Mouse (Mus musculus) kidney, adult 2 months (tissue): ENCODE results near the gene Timm23.

Source experiments
- CTCF ChIP-seq: fragments of 200-500 bp; conservative IDR thresholded peaks from 2 replicates; pipeline ENCODE4 v1.5.1; 2011; ENCODE audit warnings: low read depth, mild to moderate bottlenecking, control low read depth, low read length, moderate library complexity, mixed read lengths; ENCODE audit not compliant: insufficient read depth, insufficient read length
- POLR2A ChIP-seq: fragments of 200-500 bp; IDR thresholded peaks from one replicate; pipeline ENCODE4 v1.6.1; 2011; ENCODE audit warnings: low read depth, low read length, control low read depth

DNA sequence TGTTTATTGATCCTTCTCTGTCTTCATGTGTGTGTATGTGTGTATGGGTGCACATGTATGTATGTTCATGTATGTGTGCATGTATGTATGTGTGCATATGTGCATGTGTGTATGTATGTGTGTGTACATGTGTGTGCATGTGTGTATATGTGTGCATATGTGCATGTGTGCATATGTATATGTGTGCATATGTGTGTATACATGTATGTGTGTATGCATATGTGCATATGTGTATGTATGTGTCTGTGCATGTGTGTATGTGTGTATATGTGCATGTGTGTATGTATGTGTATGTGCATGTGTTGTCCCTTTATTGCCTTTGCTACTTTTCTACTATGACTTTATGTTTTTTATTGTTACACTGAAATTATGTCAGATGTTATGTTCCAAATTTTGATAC is 57.0 kb downstream of the Timm23 start:
- TF ChIP-seq CTCF (no peak), POLR2A (no peak)
